ENCODE assay signal across 9 mouse cellular contexts in genomic region chr19:59697628-59698027, GRCm38 (mm10).
A peak's percentile ranks its signal among the peaks of the same experiment; 100 is the strongest.
DNase-seq lines count a peak whose midpoint lies in the region; ATAC-seq lines count a peak whose summit lies in the region.
"Had no signal": no experiment of that assay in that cellular context is flagged by ENCODE, and none has a peak within 500 bp of the region (broad histone marks: within the 10 kb centered on the region; RNA-seq: fewer than 3 reads in every experiment).

No protein-coding gene starts in this region.

- H3K9me3 ChIP-seq in embryonic facial prominence, embryonic 10.5 days, result no peaks in the 10 kb centered on the region
- H3K9me3 ChIP-seq in forebrain, embryonic 15.5 days, result no peaks in the 10 kb centered on the region
- H3K9me3 ChIP-seq in kidney, embryonic 16.5 days (ENCODE audit: low read length), result no peaks in the 10 kb centered on the region
- H3K9me3 ChIP-seq in midbrain, embryonic 12.5 days, result no peaks in the 10 kb centered on the region

- peaks cover 6% of the 10 kb centered on the region; the same call in 1 of the 2 replicates for H3K4me1 ChIP-seq in embryonic facial prominence, embryonic 10.5 days
- peaks cover 11% of the 10 kb centered on the region for H3K4me1 ChIP-seq in forebrain, embryonic 15.5 days
- peaks cover 9% of the 10 kb centered on the region for H3K4me1 ChIP-seq in kidney, embryonic 16.5 days (ENCODE audit: insufficient read depth, low read length)
- peaks cover 8% of the 10 kb centered on the region; the same call in 1 of the 2 replicates for H3K4me1 ChIP-seq in midbrain, embryonic 12.5 days

- no peak overlapping the region for H3K27ac ChIP-seq in embryonic facial prominence, embryonic 10.5 days (replicated peaks)
- H3K27ac ChIP-seq in forebrain, embryonic 15.5 days (replicated peaks), result no peak overlapping the region
- H3K27ac ChIP-seq in kidney, embryonic 16.5 days (ENCODE audit: low read length), result no peak overlapping the region; the same call in 1 of the 2 replicates
- no peak overlapping the region for H3K27ac ChIP-seq in midbrain, embryonic 12.5 days (replicated peaks)

- H3K4me3 ChIP-seq in embryonic facial prominence, embryonic 10.5 days, result no peak overlapping the region
- H3K4me3 ChIP-seq in forebrain, embryonic 15.5 days, result no peak overlapping the region
- H3K4me3 ChIP-seq in kidney, embryonic 16.5 days (ENCODE audit: low read length), result no peak overlapping the region
- H3K4me3 ChIP-seq in midbrain, embryonic 12.5 days, result no peak overlapping the region

- H3K9ac ChIP-seq in forebrain, embryonic 15.5 days (replicated peaks), result no peak overlapping the region
- no peak overlapping the region for H3K9ac ChIP-seq in kidney, embryonic 16.5 days (replicated peaks; ENCODE audit: low read length)
- no peak overlapping the region for H3K9ac ChIP-seq in midbrain, embryonic 12.5 days (replicated peaks)
- H3K9ac ChIP-seq: liver, postnatal 0 days had no signal

- no peaks in the 10 kb centered on the region for H3K36me3 ChIP-seq in embryonic facial prominence, embryonic 10.5 days (replicated peaks)
- H3K36me3 ChIP-seq in forebrain, embryonic 15.5 days, result no peaks in the 10 kb centered on the region
- no peaks in the 10 kb centered on the region for H3K36me3 ChIP-seq in kidney, embryonic 16.5 days (ENCODE audit: insufficient read depth, low read length)
- H3K36me3 ChIP-seq in midbrain, embryonic 12.5 days, result no peaks in the 10 kb centered on the region

- peak; percentile 93 for ATAC-seq in forebrain, embryonic 15.5 days (replicated peaks)
- ATAC-seq in kidney, embryonic 16.5 days (ENCODE audit: low FRiP score, low TSS enrichment), result peak; percentile 89
- peak; percentile 74 for ATAC-seq in midbrain, embryonic 12.5 days (ENCODE audit: low FRiP score, low read depth)
- ATAC-seq: liver, postnatal 0 days had no signal

- H3K4me2 ChIP-seq in forebrain, embryonic 15.5 days (replicated peaks), result no peak overlapping the region
- no peak overlapping the region for H3K4me2 ChIP-seq in kidney, embryonic 16.5 days (replicated peaks; ENCODE audit: low read depth, low read length)
- H3K4me2 ChIP-seq in midbrain, embryonic 12.5 days (replicated peaks), result no peak overlapping the region

- DNase-seq in embryonic facial prominence, embryonic 10.5 days (ENCODE audit: low spot score), result peak; percentile 25
- no peak for DNase-seq in gastrocnemius, postnatal 36 days
- no peak for DNase-seq in spleen, postnatal 36 days (ENCODE audit: low spot score in 2 of 2)
- no peak for DNase-seq in heart, postnatal 25 days (ENCODE audit: low spot score)
- DNase-seq in ovary, postnatal 10 days (ENCODE audit: low spot score), result no peak
- DNase-seq: liver, postnatal 0 days had no signal

- H3K27me3 ChIP-seq in embryonic facial prominence, embryonic 10.5 days (replicated peaks; ENCODE audit: low read depth, poor library complexity, severe bottlenecking), result peaks cover 5% of the 10 kb centered on the region; the same call in 1 of the 2 replicates
- no peaks in the 10 kb centered on the region for H3K27me3 ChIP-seq in forebrain, embryonic 15.5 days
- H3K27me3 ChIP-seq in kidney, embryonic 16.5 days (ENCODE audit: insufficient read depth, low read length), result no peaks in the 10 kb centered on the region
- H3K27me3 ChIP-seq in midbrain, embryonic 12.5 days, result no peaks in the 10 kb centered on the region

- 40% methylated on average over 5 of the region's 5 CpGs for WGBS in embryonic facial prominence, embryonic 10.5 days
- WGBS in forebrain, embryonic 15.5 days, result 8% methylated on average over 5 of the region's 5 CpGs
- 43% methylated on average over 5 of the region's 5 CpGs for WGBS in kidney, embryonic 16.5 days
- WGBS in midbrain, embryonic 12.5 days, result 19% methylated on average over 5 of the region's 5 CpGs

- intact Hi-C loops in gastrocnemius, postnatal 36 days (cut with DNase I), result no loop called here
- intact Hi-C loops in heart, postnatal 25 days (cut with DNase I), result no loop called here
